Mouse (Mus musculus): ENCODE measurements at regions not wholly inside any gene's neighbourhood (a gene's known extent, or its start where the extent isn't known, plus 50 kb on each side); places are given as distances from the start of the nearest gene placed in this dataset.

DNA sequence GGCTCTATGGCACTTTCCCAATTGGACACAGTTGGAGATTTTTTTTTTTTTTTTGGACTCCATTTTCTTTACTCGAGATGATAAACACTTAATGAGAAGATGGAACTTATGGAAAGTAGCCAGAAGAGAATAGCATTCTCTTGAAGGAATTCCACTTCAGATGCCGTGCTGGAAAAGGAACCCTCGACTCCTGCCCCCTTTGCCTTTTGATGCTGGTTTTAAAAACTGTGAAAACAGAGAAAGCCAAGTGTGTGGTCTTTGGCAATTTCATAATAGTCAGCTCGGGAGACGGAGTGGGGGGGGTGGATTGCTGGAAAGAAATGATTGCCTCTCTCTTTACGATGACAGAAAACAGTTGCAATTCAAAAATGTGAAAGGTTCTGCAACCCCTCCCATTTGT, 429.2 kb downstream of the Fgf9 start:
- DNase-seq (ENCODE audit: low spot score in 2 of 2): no peak

DNA sequence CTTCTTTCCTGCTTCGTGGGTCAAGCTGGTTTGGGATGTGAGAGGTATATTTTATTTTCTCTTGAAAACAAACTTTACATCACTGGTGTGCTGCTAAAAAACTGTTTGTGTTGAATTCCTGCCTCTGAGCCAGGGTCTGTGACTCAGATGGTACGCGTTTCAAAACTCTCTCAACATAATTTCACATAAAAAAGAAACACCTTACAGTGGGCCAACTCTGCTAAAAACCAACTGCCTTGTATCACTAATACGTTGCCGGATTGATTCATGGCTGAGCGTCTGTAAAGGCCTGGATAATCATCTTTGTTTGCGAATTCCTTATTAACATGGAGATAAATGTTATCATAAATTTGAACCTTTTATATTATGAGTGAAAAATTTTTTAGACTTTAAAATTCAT, 428.7 kb downstream of the Fgf9 start:
- DNase-seq (ENCODE audit: low spot score in 2 of 2): no peak

GRCm38 (mm10) chr14:58496902-58497301, 426.6 kb downstream of the Fgf9 start:
- DNase-seq (ENCODE audit: low spot score in 2 of 2): no peak

DNA sequence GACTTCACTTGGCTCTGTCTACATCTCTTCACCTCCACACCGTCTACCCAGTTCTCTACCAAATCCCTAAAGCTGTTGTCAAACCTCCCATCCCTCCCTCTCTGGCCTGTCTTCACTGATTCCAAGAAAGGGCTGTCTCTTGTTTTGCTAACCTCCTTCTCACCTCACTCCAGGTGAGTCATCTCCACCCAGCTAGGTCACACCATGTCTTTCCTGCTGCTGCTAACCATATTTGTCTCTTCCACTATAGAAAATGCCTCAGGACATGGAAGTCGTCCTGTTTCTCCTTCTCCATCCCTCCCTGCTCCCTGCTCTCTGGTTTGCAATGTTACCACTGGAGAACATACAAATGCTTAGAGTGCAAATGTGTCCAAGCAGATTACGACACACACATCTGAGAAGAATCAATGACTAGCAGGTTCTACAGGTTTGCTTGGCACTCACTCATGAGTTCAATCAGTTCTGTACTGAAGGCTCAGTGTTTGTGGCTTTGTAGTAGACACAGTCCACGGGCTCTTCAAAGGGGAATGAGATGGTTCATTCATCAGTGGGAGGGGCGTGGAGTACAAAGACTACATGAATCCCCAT, 424.1 kb downstream of the Fgf9 start:
- no peak for DNase-seq (ENCODE audit: low spot score in 2 of 2)

DNA sequence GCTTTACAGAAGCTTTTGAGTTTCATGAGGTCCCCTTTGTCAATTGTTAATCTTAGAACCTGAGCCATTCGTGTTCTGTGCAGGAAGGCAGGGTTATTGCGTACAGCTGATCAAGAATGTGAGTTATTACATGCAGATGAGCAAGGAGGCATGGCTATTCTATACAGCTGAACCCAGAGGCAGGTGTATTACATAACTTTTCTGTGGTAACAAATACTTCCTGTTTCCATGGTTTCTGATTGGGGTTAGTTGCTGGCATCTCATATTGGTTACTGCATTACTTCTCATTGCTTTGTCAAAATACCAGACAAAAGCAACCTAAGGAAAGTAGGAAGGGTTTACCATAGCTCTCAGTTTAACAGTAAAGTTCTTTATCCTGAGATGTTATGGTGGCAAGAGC, 421.8 kb downstream of the Fgf9 start:
- DNase-seq (ENCODE audit: low spot score in 2 of 2): no peak

DNA sequence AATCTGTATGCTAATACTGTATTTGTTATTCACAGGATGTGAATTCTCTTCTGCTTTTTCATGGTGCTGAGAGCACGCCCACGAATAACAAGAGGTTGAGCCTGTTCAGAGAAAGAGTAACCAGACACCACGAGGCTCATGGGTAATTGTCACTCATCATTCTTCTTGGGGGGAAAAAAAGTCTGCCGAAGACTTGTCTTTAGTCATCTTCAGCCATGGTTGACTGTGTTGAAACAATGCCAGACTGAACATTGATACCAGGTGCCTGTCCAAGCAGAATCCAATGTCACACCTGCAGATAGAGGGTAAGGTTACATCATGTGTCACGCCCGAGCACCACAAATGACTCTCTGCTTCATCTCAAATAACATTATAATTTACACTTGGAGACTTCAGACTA, 418.5 kb downstream of the Fgf9 start:
- DNase-seq (ENCODE audit: low spot score in 2 of 2): no peak

GRCm38 (mm10) chr14:58487836-58488235, 417.5 kb downstream of the Fgf9 start:
- no peak for DNase-seq (ENCODE audit: low spot score in 2 of 2)

DNA sequence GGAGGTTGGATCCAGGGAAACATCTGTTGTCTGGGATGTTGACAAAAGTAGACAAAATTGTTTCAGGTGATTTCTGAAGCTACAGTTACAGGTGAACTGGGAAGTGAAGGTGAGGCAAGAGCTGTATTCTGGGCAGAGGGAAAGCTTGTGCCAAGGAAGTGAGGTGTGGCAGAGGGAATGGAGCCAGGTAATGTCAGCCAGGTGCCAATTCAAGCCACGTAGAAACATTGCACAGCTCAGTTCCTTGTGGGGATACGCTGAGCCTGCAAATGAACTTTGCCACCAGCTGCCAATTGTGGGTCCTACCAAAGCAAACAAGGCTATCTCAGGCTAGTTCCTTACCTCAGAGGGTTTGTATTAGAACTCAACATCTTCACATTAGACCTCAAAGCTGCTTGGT, 410.1 kb downstream of the Fgf9 start:
- DNase-seq (ENCODE audit: low spot score in 2 of 2): no peak

- DNase-seq (ENCODE audit: low spot score in 2 of 2): no peak
Measured at GRCm38 (mm10) chr14:58470678-58471077, 400.3 kb downstream of the Fgf9 start.

- no peak for DNase-seq (ENCODE audit: low spot score in 2 of 2)
Measured at GRCm38 (mm10) chr14:58468451-58468850, 398.1 kb downstream of the Fgf9 start.

- peak; percentile 4 to 15 for DNase-seq (ENCODE audit: low spot score in 2 of 2)
Measured at GRCm38 (mm10) chr14:58467856-58468255, 397.5 kb downstream of the Fgf9 start.

DNA sequence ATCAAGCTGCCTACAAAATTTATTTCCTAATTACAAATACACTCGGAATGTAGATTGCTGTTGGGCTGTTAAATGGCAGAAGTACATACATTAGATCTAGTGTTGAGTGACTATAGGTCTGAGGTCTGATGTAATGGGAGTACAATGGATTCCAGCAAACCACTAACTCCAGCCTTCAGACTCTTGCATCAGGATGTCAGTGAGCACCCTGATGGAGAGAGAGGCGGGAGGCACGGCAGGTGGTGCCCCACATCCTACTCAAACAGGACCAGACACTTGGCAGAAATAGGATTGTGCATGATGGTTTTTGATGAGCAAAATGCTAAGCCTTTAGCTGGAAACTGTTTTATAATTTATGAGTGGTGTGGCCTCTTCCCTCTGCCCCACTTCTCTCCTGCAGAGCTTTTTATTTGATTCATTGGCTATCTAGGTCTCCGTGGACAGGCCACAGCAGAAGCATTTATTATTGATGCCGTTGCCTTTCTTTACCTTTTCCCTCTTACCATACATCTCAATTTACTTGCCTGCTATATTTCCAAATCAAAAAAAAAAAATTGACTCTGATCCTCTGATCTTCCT, 376.5 kb downstream of the Fgf9 start:
- no peak for DNase-seq (ENCODE audit: low spot score in 2 of 2)

DNA sequence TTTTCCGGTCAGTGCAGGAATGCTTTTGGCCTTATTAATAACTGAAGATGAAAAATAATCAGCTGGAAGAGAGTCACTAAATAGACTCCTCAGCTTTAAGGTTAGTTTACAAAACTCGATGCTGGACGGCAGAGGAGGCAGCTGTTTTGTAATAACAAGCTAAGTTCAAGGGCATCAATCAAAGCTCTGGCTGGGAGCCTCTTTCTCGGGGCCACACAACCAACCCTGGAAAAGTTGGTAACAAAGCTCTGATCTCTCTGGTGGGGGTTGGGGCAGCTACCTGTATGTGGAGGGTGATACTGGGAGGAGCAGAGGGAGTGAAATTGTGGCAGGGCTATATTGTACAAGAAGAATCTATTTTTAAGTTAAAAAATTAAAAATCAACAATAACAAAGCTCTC, 374.1 kb downstream of the Fgf9 start:
- no peak for DNase-seq (ENCODE audit: low spot score in 2 of 2)

- no peak for DNase-seq (ENCODE audit: low spot score in 2 of 2)
Measured at GRCm38 (mm10) chr14:58442501-58442900, 372.2 kb downstream of the Fgf9 start.

DNA sequence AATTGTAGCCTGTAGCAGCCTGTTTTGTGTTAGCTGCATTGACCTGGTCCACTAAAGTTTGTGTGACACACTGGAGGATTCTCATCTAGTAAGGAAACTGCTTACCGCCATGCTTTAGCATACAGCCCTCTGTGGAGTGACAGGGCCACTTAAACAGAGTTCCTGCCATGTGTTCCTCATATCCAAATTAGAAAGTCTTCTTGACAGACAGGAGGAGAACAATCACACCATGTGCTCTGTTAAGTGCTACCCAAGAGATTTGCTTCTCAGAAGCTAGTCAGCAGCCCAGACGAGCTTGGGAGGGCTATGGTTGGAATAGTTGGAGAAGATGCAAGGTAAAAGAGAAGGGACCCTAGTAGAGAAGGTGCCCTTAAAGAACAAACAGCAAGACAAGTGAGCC, 369.6 kb downstream of the Fgf9 start:
- no peak for DNase-seq (ENCODE audit: low spot score in 2 of 2)

GRCm38 (mm10) chr14:58436096-58436495, 365.7 kb downstream of the Fgf9 start:
- DNase-seq (ENCODE audit: low spot score in 2 of 2): no peak

- DNase-seq (ENCODE audit: low spot score in 2 of 2): no peak
Measured at GRCm38 (mm10) chr14:58426472-58426871, 356.1 kb downstream of the Fgf9 start.

DNA sequence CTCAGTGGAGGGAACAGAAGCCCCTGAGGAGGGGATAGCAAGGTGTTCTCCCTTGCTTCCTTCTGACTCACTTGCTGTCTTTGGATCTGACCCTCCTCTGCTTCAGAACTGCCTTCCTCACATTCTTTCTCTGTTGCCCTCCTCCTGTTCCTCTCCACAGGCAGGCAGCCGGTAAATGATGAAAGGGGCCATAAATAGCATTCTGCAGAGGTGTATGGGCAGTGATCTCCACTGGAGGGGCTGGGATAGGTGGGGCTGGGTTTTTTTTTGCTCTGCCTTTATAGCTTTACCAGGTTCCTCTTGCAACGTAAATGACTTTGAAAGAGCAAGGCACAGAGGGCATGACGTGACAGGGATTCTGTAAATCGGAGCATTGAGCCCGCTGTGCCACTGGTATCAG, 351.6 kb downstream of the Fgf9 start:
- DNase-seq (ENCODE audit: low spot score in 2 of 2): no peak

- no peak for DNase-seq (ENCODE audit: low spot score in 2 of 2)
Measured at GRCm38 (mm10) chr14:58417545-58417944, 347.2 kb downstream of the Fgf9 start.

DNA sequence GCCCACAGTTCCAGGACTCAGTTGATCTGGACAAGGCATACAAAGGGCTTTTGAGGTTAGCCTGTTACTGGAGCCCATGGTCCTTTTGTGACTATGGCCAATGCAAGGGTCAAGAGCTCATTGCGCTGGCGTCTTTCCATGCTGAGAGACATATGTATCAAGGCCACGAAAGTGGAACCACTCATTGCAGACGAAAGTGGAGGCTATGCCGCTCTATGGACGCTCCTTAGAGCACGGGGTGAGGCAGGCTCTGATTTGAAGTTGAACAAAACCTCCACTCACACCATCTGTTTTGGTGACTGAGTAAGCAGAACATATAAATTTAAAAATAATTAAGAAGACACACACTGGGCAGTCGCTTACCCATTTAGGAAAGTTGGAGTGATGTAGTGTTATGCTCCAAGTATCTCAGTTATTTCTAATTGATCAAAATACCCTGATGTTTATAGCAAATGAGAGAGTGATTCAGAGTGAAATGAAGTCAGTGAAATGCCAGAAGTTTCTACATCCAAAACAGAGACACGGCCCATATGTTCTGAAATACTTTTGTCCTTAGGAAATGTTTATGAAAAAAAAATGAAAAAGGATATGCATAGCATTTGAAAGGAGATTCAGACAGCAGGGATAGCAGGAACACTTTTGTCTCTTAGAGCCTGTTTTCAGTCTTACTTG, 321.8 kb downstream of the Fgf9 start:
- peak in 1 of 2 experiments; percentile 4 for DNase-seq (ENCODE audit: low spot score in 2 of 2)

DNA sequence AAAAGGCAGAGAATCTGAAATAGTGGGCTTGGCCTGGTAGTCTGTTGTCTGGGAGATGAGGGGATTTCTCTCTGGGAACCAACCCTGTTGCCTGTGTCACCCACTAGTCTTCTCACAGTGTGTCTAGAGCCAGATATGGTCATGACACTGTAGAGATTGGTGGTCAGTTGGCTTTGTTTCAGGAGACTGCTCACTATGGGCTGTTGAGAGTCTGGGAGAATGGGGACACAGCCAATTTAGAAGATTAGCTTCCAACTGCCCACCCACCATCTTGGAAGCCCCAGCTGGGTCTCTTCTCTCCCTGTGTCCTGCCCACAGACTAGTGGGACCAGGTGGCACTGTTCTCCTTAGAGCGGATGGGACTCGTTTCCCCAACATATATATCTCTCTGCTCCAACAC, 320.4 kb downstream of the Fgf9 start:
- DNase-seq (ENCODE audit: low spot score in 2 of 2): no peak

DNA sequence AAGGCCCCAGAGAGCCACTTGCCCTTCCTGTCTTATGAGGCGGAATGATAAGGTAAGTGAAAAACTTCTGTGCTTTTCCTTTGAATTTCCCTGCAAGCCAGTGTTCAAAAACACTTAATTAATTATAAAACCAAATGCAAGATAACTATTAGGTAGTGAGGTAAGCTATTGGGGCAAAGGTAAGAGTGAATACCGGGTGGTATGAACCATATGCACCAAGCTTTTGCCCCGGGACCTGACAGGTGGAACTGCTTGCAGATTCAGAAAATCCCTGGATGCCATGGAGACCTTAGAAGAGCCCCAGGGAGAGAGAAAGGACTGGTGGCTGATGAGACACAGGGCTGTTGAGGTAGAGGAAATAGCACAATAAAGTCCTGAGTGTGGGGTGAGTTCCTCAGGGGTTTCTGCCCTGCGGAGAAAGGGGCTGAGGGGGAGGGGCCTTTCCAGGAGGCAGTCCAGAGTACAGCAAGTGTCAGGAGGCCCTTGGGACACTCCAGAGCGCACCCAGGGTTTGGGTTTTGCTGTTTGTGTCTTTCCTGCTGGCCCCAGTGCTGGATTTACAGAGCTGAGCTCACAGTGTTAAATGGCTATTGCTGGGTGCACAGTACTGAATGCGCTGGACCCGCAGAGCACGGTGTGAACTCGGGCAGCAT, 317.1 kb downstream of the Fgf9 start:
- DNase-seq (ENCODE audit: low spot score in 2 of 2): no peak

- no peak for DNase-seq (ENCODE audit: low spot score in 2 of 2)
Measured at GRCm38 (mm10) chr14:58375056-58375455, 304.7 kb downstream of the Fgf9 start.
